ENCODE assay signal across 8 mouse cellular contexts in genomic region chr17:35834696-35835422, GRCm38 (mm10). TPM values are rescaled to one million over a fixed set of nuclear protein-coding genes. Genes with fewer than 3 reads are reported as not detected.
DNase-seq lines count a peak whose midpoint lies in the region; ATAC-seq and TF ChIP-seq lines count a peak whose summit lies in the region.

No protein-coding gene starts in this region.

- peak overlapping the region; percentile 2; the same call in 1 of the 2 replicates for H3K27ac ChIP-seq in left cerebral cortex, adult 2 months
- 0 out of 2 replicates have a peak overlapping the region, but pooled peaks have one; percentile 10 for H3K27ac ChIP-seq in forebrain, embryonic 13.5 days
- H3K27ac ChIP-seq in limb, embryonic 14.5 days (replicated peaks; ENCODE audit: low read depth, low read length), result no peak overlapping the region

- H3K4me1 ChIP-seq in forebrain, embryonic 13.5 days, result peaks cover 60% of the 10 kb centered on the region
- H3K4me1 ChIP-seq in limb, embryonic 14.5 days (ENCODE audit: control insufficient read depth, insufficient read depth, low read length), result peaks cover 28% of the 10 kb centered on the region

- peaks cover 62% of the 10 kb centered on the region for H3K36me3 ChIP-seq in forebrain, embryonic 13.5 days (ENCODE audit: poor library complexity, severe bottlenecking)
- peaks cover 63% of the 10 kb centered on the region for H3K36me3 ChIP-seq in limb, embryonic 14.5 days (ENCODE audit: control insufficient read depth, insufficient read depth, low read length)

- no peaks in the 10 kb centered on the region for H3K27me3 ChIP-seq in forebrain, embryonic 13.5 days
- H3K27me3 ChIP-seq in limb, embryonic 14.5 days (ENCODE audit: control insufficient read depth, insufficient read depth, low read length), result no peaks in the 10 kb centered on the region

- ATAC-seq in forebrain, embryonic 13.5 days, result no peak
- ATAC-seq in limb, embryonic 14.5 days (ENCODE audit: low FRiP score, low read depth), result no peak
- ATAC-seq in CD4-positive, CD25-positive, alpha-beta regulatory T cell, adult 4 months, result no peak

- peak overlapping the region; percentile 92 for H3K4me2 ChIP-seq in forebrain, embryonic 13.5 days
- peak overlapping the region; percentile 74 for H3K4me2 ChIP-seq in limb, embryonic 14.5 days (replicated peaks; ENCODE audit: low read depth, low read length, severe bottlenecking)

- peak in 1 of 2 experiments; percentile 45 for DNase-seq in left cerebral cortex, adult 2 months (ENCODE audit: extremely low spot score in 1 of 2, low spot score in 2 of 2)
- DNase-seq in left cerebral cortex, adult 11 months (ENCODE audit: low spot score), result no peak
- DNase-seq in adipocyte (ENCODE audit: low spot score), result peak; percentile 54
- DNase-seq in limb, embryonic 14.5 days (ENCODE audit: low spot score), result no peak
- DNase-seq in yolk sac, embryonic 10.5 days (ENCODE audit: low spot score), result no peak
- no peak for DNase-seq in embryo, embryonic 9.5 days (ENCODE audit: extremely low spot score)

- no peaks in the 10 kb centered on the region for H3K9me3 ChIP-seq in forebrain, embryonic 13.5 days (replicated peaks)
- H3K9me3 ChIP-seq in limb, embryonic 14.5 days (ENCODE audit: control insufficient read depth, low read length), result no peaks in the 10 kb centered on the region

- H3K9ac ChIP-seq in forebrain, embryonic 13.5 days, result peak overlapping the region; percentile 100
- 0 out of 2 replicates have a peak overlapping the region, but pooled peaks have one; percentile 25 for H3K9ac ChIP-seq in limb, embryonic 14.5 days (ENCODE audit: low read depth, low read length, severe bottlenecking)

- no peak for TF ChIP-seq POLR2A in limb, embryonic 14.5 days (IDR thresholded peaks at IDR 0.05; ENCODE audit: borderline replicate concordance, extremely low read depth, insufficient read depth, insufficient read length)

- H3K4me3 ChIP-seq in left cerebral cortex, adult 2 months, result peak overlapping the region; percentile 16; the same call in 1 of the 2 replicates
- H3K4me3 ChIP-seq in forebrain, embryonic 13.5 days, result peak overlapping the region; percentile 95
- H3K4me3 ChIP-seq in limb, embryonic 14.5 days (replicated peaks; ENCODE audit: low read length), result peak overlapping the region; percentile 52

- intact Hi-C loops in left cerebral cortex, adult 2 months (cut with DNase I), result loop anchor here (5.0 kb wide), 1 partner anchor 82 kb away; the partner anchor contains the start of genes Mrps18b and Ppp1r10

- WGBS in forebrain, embryonic 13.5 days, result 75% methylated on average over 26 of the region's 26 CpGs
- WGBS in limb, embryonic 14.5 days, result 73% methylated on average over 26 of the region's 26 CpGs

- TF ChIP-seq CTCF in left cerebral cortex, adult 2 months (IDR thresholded peaks at IDR 0.05), result peak; percentile 15

RNA-seq across cellular contexts. Expression of gene Tubb5, which starts 3.2 kb away (rescaled TPM):
- total RNA-seq in left cerebral cortex, adult 2 months (2021), result 100 to 1,000 TPM; 417 to 433 TPM
- 1,790 and 1,841 TPM in 2 replicates for polyA plus RNA-seq in forebrain, embryonic 13.5 days (2015; fragmentation: Nextera tagmentation; extraction: Ambion mirVana)
- 1,341 and 1,699 TPM in 2 replicates for polyA plus RNA-seq in limb, embryonic 14.5 days (2012; rRNA removed)
- polyA plus RNA-seq in limb, embryonic 14.5 days (2014; fragmentation: Nextera tagmentation; extraction: Ambion mirVana), result 808 and 880 TPM in 2 replicates
- 100 to 1,000 TPM; 564 to 602 TPM for polyA plus RNA-seq in CD4-positive, CD25-positive, alpha-beta regulatory T cell, adult 4 months (2017; shearing (Covaris generic))

RNA-seq across cellular contexts. Expression of gene Mdc1, which starts 6.5 kb away (rescaled TPM):
- 10 to 100 TPM; 14.6 to 17.8 TPM for total RNA-seq in left cerebral cortex, adult 2 months (2021)
- polyA plus RNA-seq in forebrain, embryonic 13.5 days (2015; fragmentation: Nextera tagmentation; extraction: Ambion mirVana), result 15.1 and 18.4 TPM in 2 replicates
- polyA plus RNA-seq in limb, embryonic 14.5 days (2012; rRNA removed), result 24.9 and 28.8 TPM in 2 replicates
- 12.2 and 13.9 TPM in 2 replicates for polyA plus RNA-seq in limb, embryonic 14.5 days (2014; fragmentation: Nextera tagmentation; extraction: Ambion mirVana)
- polyA plus RNA-seq in CD4-positive, CD25-positive, alpha-beta regulatory T cell, adult 4 months (2017; shearing (Covaris generic)), result 10 to 100 TPM; 10.9 to 13.2 TPM

RNA-seq across cellular contexts. Expression of gene Flot1, which starts 11.8 kb away (rescaled TPM):
- total RNA-seq in left cerebral cortex, adult 2 months (2021), result 100 to 1,000 TPM; 137 to 144 TPM
- polyA plus RNA-seq in forebrain, embryonic 13.5 days (2015; fragmentation: Nextera tagmentation; extraction: Ambion mirVana), result 57.0 and 57.7 TPM in 2 replicates
- polyA plus RNA-seq in limb, embryonic 14.5 days (2012; rRNA removed), result 61.8 and 66.3 TPM in 2 replicates
- 47.2 and 53.7 TPM in 2 replicates for polyA plus RNA-seq in limb, embryonic 14.5 days (2014; fragmentation: Nextera tagmentation; extraction: Ambion mirVana)
- 10 to 100 TPM; 24.3 to 30.7 TPM for polyA plus RNA-seq in CD4-positive, CD25-positive, alpha-beta regulatory T cell, adult 4 months (2017; shearing (Covaris generic))

RNA-seq across cellular contexts. Expression of gene Ier3, which starts 13.4 kb away (rescaled TPM):
- 10 to 100 TPM; 14.7 to 17.5 TPM for total RNA-seq in left cerebral cortex, adult 2 months (2021)
- 4.5 and 5.2 TPM in 2 replicates for polyA plus RNA-seq in forebrain, embryonic 13.5 days (2015; fragmentation: Nextera tagmentation; extraction: Ambion mirVana)
- 10.8 and 12.2 TPM in 2 replicates for polyA plus RNA-seq in limb, embryonic 14.5 days (2012; rRNA removed)
- polyA plus RNA-seq in limb, embryonic 14.5 days (2014; fragmentation: Nextera tagmentation; extraction: Ambion mirVana), result 8.8 and 8.9 TPM in 2 replicates
- 1 to 10 TPM; 1.1 to 1.9 TPM for polyA plus RNA-seq in CD4-positive, CD25-positive, alpha-beta regulatory T cell, adult 4 months (2017; shearing (Covaris generic))

RNA-seq across cellular contexts. Expression of gene Nrm, which starts 26.3 kb away (rescaled TPM):
- 1 to 10 TPM; 2.1 to 4.1 TPM for total RNA-seq in left cerebral cortex, adult 2 months (2021)
- 41.3 and 47.9 TPM in 2 replicates for polyA plus RNA-seq in forebrain, embryonic 13.5 days (2015; fragmentation: Nextera tagmentation; extraction: Ambion mirVana)
- 77.5 and 80.7 TPM in 2 replicates for polyA plus RNA-seq in limb, embryonic 14.5 days (2012; rRNA removed)
- 49.5 and 56.4 TPM in 2 replicates for polyA plus RNA-seq in limb, embryonic 14.5 days (2014; fragmentation: Nextera tagmentation; extraction: Ambion mirVana)
- 10 to 100 TPM; 35.5 to 43.5 TPM for polyA plus RNA-seq in CD4-positive, CD25-positive, alpha-beta regulatory T cell, adult 4 months (2017; shearing (Covaris generic))

Comparison
In these comparisons a context has a peak if more than half of its experiments do, and no peak if none do; other contexts are left out.
1. H3K4me3 ChIP-seq: peak in every context shown above with its lines; median percentile 95 in forebrain, embryonic 13.5 days; 52 in limb, embryonic 14.5 days; 16 in left cerebral cortex, adult 2 months.